Mouse (Mus musculus): ENCODE measurements around the gene BC004004.
"Not testable (repeated sequence)": the region's sequence is repeated elsewhere in the genome, so short reads cannot be mapped to it uniquely, and the experiment has no call there.

BC004004 gene

DNA sequence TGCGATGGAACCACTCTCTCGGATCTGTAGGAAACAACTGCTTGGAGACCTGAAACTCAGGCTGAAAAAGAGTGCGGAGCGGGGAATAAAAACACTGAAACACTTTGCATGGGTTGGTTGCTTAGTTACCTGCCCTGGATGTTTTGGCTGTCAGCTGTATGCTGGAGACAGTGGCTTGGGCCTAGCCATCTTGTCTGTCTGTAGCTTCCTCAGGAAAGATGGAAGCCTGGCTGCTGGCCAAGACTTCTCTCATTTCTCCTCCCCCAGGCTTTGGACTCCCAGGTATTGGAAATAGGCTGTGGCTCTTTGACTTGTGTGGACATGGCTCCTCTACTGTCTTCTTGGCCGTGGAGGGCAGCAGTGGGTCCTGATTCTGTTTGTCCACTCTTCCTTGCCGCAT is 32.8 kb downstream of the BC004004 start:
- no peak for DNase-seq

GRCm38 (mm10) chr17:29302149-29302548 is 33.6 kb downstream of the BC004004 start:
- DNase-seq = peak; percentile 98

DNA sequence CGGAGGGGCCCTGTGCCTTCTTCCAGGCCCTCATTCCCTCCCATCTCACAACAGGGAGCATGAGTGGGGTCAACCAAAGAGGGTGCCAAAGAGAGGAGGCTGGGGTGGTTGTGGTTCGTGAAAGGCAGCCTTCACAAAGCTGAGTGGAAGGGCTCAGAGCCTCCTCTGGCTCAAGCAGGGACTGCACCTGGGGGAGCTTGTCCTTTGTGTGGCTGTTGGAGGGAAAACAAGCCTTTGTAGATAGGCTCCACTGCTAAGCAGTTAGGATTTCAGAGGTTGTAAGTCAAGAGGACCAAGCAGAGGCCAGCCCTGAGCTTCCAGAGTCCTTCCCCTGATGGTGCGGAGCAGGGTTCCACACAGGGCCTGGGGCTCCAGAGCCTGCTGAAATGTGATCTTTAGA is 34.5 kb downstream of the BC004004 start:
- DNase-seq = peak; percentile 89

DNA sequence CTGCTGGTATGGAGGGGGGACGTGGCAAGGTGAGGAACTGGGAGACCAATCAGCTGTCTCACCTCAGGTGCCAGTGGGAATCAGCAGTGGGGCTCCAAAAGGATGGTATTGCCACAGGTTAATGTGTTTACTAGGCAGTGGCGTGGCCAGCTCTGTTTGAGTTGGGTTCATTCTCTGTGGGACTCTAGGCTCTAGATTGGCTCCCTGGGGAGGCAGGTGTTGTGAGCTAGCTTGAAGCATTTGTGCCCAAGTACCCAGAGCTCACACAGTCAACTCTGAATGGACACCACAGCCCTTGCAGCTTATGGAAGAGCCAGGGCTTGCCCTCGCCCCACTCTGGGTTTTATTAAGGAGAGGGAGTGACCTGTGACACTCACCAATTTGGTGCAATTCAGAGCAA is 35.3 kb downstream of the BC004004 start:
- peak; percentile 93 for DNase-seq

GRCm38 (mm10) chr17:29304376-29305057 is 35.9 kb downstream of the BC004004 start:
- peak; percentile 98 for DNase-seq

DNA sequence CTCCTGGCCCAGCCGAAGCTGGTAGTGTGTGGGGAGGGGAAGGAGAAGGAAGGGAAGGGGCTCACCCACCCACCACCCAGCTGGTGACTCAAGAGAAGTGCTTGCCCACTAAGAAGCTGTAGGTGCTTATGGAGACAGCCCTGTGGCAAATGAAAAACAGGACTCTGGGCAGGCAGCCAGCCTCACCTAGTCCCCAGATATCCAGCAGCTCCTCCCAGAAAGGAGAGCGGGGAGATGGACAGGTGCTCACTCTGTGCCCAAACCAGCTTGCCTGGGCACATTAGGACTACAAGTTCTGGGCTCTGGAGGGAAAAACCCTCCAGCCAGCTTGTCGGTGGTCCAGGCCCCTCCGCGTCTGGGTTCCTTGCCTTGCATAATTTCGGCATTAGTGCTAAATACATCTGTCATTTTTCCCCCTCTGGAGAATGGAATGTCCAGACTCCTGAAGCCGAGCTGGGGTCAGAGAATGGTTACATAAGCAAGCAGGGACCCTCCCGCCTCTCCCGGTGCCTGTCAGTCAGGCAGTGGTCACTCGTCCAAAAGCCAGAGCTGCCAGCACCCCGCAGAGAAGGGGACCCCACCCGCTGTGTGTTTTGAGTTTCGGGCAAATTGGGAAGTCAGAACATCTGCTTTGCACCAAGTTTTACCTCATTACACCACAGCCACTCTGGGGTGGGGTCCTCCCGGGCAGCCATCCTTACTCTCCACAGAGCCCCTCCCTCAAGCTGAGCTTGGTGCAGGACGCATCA is 36.6 kb downstream of the BC004004 start:
- DNase-seq = peak; percentile 98

DNA sequence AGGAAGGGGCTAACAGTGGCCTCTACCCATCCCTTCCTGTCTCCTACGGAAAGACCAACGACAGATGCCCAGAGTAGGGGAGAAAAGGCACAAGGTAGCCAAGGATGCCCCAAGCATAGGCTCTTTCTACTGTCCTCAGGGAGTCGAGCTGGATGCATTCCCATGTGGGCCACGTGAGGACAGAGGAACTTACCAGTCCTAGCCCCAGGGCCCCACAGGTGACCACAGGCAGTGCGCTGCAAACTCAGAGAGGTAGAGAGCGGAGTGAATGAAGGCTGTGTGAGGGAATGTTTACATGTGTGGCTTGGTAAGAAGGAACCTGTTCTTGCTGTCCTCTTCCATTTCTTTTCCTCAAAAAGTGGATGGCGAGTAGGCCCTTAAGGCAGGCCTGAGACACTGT is 37.3 kb downstream of the BC004004 start:
- no peak for DNase-seq

GRCm38 (mm10) chr17:29310056-29310623 is 41.6 kb downstream of the BC004004 start:
- DNase-seq = peak; percentile 96

DNA sequence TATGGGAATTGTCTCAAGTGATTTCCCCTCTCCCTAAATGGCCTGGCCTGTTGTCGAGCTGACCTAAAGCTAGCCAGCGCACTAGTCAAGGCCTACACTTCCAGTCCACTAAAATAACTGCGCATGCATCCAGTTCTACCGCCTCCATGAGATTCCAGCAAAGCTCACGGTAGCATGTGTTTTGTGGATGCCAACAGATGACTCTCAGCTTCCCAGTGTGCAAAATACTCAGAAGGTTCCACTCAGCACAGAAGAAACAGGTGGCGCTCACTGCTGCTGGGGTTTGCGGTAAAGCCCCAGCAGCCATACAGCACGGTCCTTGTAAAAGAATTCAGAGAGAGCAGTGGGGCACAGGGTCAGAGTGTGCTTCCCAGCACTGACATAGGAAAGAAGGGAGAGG is 43.0 kb downstream of the BC004004 start:
- no peak for DNase-seq

DNA sequence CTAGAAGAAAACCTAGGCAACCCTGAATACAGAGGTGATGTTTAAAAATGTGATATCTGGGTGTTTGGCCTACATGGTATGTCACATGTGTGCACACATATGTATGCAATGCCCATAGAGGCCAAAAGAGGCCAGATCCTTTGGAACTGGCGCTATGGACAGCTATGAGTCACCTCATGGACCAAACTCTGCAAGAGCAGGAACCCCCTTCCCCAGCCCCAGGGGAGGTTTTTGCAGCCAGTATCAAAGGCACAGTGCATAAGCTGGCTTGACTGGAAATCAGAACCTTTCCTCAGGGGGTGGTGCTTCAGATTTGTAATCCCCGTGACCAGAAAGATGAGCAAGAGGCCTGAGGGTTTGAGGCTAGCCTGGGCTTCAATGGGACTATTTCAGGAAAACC is 43.5 kb downstream of the BC004004 start:
- DNase-seq = peak; percentile 90

DNA sequence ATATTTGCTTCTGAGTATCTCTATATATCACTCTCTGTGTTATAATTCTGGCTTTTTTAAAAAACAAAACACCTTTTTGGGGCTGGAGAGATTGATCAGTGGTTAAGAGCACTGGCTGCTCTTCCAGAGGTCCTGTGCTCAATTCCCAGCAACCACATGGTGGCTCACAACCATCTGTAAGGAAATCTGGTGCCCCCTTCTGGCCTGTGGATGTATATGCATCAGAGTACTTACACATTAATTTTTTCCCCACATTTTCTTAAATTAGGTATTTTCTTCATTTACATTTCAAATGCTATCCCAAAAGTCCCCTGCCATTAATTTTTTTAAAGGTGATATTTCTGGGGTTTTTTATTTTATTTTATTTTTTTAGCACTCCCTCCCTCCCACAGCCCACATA is 44.7 kb downstream of the BC004004 start:
- no peak for DNase-seq

DNA sequence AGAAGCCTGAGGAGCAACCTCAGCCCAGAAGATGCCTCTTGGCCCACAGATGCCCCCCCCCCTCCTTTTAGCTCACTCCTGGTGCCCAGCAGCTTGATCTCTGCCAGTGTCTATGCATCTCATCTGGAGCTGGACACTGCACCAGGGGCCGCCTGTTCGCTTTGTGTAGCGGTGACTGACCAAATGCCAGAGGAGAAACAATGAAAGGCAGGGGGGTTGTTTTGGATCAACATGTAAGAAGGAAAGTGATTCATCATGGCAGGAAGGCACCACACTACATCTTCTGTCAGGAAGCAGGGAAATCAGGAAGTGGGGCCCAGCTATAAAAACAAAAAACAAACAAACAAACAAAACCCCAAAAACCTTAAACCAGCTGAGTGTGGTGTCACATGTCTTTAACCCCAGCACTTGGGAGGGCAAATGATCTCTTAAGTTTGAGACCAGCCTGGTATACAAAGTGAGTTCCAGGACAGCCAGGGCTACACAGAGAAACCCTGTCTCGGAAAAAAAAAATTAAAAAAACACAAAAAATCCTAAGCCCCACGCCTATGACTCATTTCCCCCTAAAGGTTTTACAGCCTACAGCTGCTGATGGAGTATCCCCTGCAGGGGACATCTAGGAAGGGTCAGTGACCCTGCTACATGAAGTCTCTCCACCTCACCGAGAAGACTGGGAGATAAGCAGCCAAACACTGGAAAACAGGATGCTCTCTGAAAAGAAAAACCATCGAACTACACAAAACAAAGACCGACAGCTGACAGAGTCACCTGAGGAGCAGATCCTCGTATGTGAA is 47.3 kb downstream of the BC004004 start:
- DNase-seq = peak; percentile 89

- DNase-seq = peak; percentile 95
Observed at GRCm38 (mm10) chr17:29316891-29317290, 48.3 kb downstream of the BC004004 start.

DNA sequence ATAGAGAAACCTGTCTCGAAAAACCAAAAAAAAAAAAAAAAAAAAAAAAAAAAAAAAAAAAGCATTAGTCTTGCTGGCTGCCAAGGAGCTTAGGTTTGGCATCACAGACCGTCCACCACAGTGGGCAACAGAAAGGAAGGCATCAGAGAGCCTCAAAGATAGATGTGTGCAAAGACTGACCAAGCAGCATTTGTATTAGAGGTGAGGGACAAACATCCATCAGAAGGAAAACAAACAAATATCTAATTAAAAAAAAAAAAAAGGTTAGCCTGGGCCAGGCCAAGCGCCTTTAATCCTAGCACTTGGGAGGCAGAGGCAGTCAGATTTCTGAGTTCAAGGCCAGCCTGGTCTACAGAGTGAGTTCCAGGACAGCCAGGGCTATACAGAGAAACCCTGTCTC is 48.8 kb downstream of the BC004004 start, which contains the start of gene Pi16:
TSS of gene Pi16 (plus strand) at position 301 of the 400 bp plus-strand sequence.
- DNase-seq = not testable (repeated sequence)

GRCm38 (mm10) chr17:29318731-29319250 is 50.2 kb downstream of the BC004004 start:
- peak; percentile 97 for DNase-seq

- DNase-seq = peak; percentile 90
Observed at GRCm38 (mm10) chr17:29319476-29319875, 50.9 kb downstream of the BC004004 start.

DNA sequence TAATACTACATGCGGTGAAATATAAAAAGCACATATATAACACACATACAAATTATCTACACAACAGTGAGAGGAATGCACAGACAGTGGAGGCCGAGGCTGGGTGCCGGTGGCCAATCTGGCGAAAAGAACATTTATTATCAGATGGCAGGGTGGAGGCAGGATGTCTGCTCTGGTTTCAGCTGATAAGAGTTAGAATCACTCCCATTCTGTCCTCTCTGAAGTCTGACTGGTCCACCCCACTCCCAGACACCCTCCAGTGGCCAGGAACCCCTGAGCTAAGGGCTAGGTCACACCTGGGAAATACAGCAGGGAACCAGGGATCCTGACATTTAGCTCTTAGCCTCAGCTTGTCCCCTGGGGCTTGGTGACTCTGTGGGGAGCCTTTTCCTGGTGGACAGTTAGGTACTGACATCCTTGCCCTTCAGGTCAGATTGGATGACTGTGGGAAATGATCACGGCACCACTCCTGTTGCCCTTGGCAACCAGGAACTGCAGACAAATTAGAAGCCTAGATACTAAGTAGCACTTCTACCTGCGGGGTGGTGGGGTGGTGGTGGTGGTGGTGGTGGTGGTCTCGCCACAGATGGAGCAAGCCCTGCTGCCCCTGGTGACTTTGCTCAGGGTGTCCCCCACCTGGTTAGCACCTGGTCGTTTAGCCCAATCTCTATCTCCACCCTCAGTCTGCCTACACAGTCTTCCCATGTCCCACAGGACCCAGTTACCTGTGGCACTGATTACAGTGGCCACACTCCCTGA is 51.5 kb downstream of the BC004004 start:
- DNase-seq = peak; percentile 93

- peak; percentile 91 for DNase-seq
Observed at GRCm38 (mm10) chr17:29321765-29322602, 53.4 kb downstream of the BC004004 start.

- peak; percentile 90 for DNase-seq
Observed at GRCm38 (mm10) chr17:29322603-29322962, 54.0 kb downstream of the BC004004 start.

- DNase-seq = peak; percentile 89
Observed at GRCm38 (mm10) chr17:29323625-29324024, 55.0 kb downstream of the BC004004 start.

- DNase-seq = no peak
Observed at GRCm38 (mm10) chr17:29325831-29326230, 57.2 kb downstream of the BC004004 start.

Measured in heart, adult 11 months (tissue).